Mouse (Mus musculus): ENCODE measurements around the gene Rtel1.

Gene Rtel1

DNA sequence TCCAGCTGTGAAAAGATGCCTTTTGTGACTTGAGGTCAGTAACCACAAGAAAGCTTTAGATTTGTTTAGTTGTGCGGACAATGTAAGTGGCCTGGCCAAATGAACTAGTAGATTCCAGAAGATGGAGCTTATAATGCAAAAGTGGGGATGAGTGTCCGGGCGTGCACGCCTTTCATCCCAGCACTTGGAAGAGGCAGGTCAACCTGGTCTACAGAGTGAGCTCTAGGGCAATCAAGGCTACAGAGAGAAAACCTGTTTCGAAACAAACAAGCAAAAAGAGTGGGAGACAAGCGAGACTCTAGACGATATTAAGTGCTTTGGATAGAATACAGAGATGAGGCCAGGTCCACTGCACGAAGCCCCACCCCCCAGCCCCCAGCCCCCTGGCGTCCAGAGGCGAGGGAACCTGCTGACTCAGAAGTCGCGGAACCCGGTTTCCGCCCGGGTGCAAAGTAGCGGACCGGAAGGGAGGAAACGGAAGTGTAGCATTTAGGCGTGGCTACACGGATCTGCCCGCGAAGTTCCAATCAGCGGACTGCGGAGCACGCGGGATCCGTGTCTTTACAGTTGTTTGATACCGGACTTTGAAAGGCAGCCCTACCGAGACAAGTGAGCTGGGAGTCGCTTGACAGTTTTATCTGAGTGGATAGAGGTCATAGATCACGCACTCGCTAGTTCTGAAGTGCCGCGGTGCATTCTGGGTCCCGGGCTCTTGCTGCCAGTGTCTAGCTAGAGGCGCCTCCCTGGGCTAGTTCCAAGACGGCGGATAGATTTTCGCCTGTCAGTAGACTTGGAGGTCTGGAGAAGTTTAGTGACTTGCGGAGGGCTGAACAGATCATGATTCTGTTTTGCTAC lies at the start of gene Rtel1:
Gene Rtel1, plus strand, starts transcription at position 492 of the 855 bp plus-strand sequence.
- DNase-seq (ENCODE audit: inconsistent age in 2 of 2, low spot score in 1 of 2) = peak; percentile 83 to 95

- no peak for DNase-seq (ENCODE audit: inconsistent age in 2 of 2, low spot score in 1 of 2)
Measured at GRCm38 (mm10) chr2:181272092-181272491, 47.4 kb upstream of the Rtel1 start.

GRCm38 (mm10) chr2:181273829-181274228 lies 45.7 kb upstream of the Rtel1 start:
- DNase-seq (ENCODE audit: inconsistent age in 2 of 2, low spot score in 1 of 2) = no peak

GRCm38 (mm10) chr2:181274639-181275038 lies 44.9 kb upstream of the Rtel1 start:
- DNase-seq (ENCODE audit: inconsistent age in 2 of 2, low spot score in 1 of 2) = no peak

- DNase-seq (ENCODE audit: inconsistent age in 2 of 2, low spot score in 1 of 2) = peak; percentile 40 to 82
Measured at GRCm38 (mm10) chr2:181276766-181277165, 42.8 kb upstream of the Rtel1 start.

DNA sequence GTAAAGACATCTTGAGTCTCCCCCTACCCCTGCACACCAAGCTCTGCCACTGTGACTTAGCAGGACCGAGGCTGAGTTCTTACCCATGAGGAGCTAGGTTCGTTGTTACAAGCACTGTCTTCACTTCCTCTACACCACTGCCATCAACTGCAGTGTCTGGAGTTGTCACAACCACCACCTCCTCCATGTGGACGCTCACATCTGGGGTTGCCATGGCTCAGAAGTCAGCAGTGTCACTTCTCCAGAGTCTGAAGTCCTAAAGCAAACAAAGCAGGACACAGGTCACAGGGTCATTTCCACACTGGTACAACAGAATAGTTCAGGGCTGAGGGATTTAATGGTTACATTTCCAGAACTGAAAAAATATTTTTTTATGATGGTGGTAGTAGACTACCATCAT lies 41.7 kb upstream of the Rtel1 start:
- no peak for DNase-seq (ENCODE audit: inconsistent age in 2 of 2, low spot score in 1 of 2)

DNA sequence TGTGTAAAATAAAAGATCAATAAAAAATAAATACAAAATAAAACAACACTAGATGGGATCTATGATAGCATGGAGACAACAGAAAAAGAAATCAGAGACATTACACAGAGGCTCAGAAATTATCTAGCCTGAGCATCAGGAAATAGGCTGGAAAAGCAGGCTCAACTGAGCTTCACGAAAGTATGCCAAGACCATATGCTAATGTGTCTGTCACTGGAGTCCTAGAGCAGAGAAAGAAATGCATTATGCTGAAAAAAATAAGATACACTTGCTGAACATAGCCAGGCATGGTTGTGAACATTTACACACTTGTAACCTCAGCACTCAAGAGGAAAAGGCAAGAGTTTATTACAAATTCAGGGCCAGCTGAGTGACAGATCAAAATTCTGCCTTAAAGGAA lies 39.6 kb upstream of the Rtel1 start:
- DNase-seq (ENCODE audit: inconsistent age in 2 of 2, low spot score in 1 of 2) = no peak

GRCm38 (mm10) chr2:181286629-181287337 lies 32.8 kb upstream of the Rtel1 start:
- DNase-seq (ENCODE audit: inconsistent age in 2 of 2, low spot score in 1 of 2) = peak in 1 of 2 experiments; percentile 49

GRCm38 (mm10) chr2:181287338-181287957 lies 32.1 kb upstream of the Rtel1 start:
- peak; percentile 88 to 95 for DNase-seq (ENCODE audit: inconsistent age in 2 of 2, low spot score in 1 of 2)

GRCm38 (mm10) chr2:181287958-181288350 lies 31.6 kb upstream of the Rtel1 start, which contains the start of gene Gmeb2:
Gene Gmeb2 (minus strand): TSS chr2:181288035.
- peak; percentile 96 to 97 for DNase-seq (ENCODE audit: inconsistent age in 2 of 2, low spot score in 1 of 2)

- peak in 1 of 2 experiments; percentile 54 for DNase-seq (ENCODE audit: inconsistent age in 2 of 2, low spot score in 1 of 2)
Measured at GRCm38 (mm10) chr2:181288691-181289090, 30.8 kb upstream of the Rtel1 start.

DNA sequence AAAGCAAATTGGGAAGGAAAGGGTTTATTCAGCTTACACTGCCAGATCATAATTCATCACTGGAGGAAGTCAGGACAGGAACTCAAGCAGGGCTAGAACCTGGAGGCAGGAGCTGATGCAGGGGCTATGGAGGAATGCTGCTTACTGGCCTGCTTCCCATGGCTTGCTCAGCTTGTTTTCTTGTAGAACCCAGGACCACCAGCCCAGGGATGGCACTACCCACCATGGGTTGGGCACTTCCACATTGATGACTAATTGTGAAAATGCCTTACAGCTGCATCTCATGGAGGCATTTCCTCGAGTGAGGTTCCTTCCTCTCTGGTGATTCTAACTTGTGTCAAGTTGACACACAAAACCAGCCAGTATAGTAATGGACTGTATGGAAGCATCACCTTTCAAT lies 28.6 kb upstream of the Rtel1 start:
- DNase-seq (ENCODE audit: inconsistent age in 2 of 2, low spot score in 1 of 2) = no peak

DNA sequence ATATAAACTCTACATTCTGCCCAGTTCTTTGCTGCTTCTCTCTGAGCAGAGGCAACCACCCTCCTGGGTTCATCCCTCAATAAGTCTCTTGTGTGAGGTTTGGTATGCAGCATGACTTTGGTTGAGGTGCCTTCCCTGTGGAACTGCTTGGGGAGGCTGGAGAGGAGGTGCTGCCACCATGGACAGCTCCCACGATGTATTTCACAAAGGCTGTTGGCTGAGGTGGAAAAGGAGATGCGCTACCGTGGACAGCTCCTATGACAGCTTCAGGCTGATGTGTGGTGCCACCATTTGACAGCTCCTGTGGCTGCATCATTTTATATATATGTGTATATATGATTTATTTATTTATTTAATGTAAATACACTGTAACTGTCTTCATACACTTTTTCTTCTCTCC lies 17.5 kb upstream of the Rtel1 start:
- no peak for DNase-seq (ENCODE audit: inconsistent age in 2 of 2, low spot score in 1 of 2)

DNA sequence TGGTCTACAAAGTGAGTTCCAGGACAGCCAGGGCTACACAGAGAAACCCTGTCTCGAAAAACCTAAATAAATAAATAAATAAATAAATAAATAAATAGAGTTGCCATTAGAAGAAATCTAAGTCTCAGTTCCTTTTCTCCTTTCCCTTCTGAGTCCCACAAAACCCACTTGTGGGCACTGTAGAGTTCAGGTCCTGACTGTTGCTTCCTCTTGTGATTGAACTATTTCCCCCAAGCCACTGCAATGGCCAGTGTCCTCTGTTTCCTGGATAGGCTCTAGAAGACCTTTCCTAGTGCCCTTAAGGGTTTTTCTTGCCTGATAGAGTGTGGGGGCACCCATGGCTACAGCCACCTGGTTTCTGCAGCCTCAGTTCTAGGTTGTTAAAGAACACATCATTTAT lies 14.6 kb upstream of the Rtel1 start:
- DNase-seq (ENCODE audit: inconsistent age in 2 of 2, low spot score in 1 of 2) = no peak

DNA sequence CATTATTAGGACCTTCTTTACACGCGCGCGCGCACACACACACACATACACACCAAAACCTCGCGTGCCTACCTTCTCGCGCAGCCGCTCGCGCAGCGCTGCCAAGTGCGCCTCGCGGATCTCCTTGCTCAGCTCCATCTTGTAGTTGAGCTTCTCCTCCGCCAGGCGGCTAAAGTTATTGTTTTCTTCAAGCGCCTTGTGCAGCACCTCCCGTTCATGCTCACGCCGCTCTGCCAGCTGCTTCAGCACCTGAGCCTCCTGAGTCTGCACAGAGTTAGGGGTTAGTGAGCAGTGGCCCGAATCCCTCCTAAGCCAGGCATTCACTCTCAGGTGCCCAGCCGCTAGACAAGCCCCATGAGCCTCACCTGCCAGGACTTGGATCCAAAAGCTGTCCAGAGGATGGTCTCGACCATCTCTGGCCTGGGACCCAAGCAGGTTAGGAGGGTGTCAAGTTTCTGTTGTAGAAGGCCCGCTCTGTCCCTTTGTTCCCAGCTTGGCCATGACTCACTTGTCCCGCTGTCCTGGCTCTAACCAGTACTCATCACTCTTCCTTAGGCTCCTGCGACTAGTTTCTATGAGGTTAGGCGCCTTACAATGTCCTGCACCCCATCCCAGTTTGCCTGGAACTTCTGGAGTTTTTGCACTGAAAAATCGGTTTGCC lies 12.3 kb upstream of the Rtel1 start:
- DNase-seq (ENCODE audit: inconsistent age in 2 of 2, low spot score in 1 of 2) = peak; percentile 34 to 67

DNA sequence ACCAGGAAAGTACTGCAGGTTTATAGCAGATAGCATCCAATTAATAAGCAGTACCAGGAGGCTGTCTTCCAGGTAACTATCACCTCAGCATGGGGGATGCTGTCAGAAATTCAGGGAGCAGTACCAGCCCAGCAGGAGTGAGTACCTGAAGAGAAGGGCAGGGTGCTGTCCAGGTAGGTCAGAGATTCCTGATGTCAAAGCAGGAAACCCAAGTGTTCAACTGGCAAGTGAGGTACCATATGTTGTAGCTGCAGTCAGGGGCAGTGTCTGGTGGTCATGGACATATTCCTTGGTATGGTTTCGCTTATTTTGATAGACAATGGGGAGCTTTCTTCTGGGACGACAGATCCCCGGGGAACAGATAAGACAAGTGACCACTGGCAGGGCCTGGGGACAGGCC lies 7.1 kb upstream of the Rtel1 start:
- no peak for DNase-seq (ENCODE audit: inconsistent age in 2 of 2, low spot score in 1 of 2)

GRCm38 (mm10) chr2:181313006-181313343 lies 6.6 kb upstream of the Rtel1 start:
- DNase-seq (ENCODE audit: inconsistent age in 2 of 2, low spot score in 1 of 2) = no peak

- peak in 1 of 2 experiments; percentile 29 for DNase-seq (ENCODE audit: inconsistent age in 2 of 2, low spot score in 1 of 2)
Measured at GRCm38 (mm10) chr2:181313344-181314079, 6.0 kb upstream of the Rtel1 start.

DNA sequence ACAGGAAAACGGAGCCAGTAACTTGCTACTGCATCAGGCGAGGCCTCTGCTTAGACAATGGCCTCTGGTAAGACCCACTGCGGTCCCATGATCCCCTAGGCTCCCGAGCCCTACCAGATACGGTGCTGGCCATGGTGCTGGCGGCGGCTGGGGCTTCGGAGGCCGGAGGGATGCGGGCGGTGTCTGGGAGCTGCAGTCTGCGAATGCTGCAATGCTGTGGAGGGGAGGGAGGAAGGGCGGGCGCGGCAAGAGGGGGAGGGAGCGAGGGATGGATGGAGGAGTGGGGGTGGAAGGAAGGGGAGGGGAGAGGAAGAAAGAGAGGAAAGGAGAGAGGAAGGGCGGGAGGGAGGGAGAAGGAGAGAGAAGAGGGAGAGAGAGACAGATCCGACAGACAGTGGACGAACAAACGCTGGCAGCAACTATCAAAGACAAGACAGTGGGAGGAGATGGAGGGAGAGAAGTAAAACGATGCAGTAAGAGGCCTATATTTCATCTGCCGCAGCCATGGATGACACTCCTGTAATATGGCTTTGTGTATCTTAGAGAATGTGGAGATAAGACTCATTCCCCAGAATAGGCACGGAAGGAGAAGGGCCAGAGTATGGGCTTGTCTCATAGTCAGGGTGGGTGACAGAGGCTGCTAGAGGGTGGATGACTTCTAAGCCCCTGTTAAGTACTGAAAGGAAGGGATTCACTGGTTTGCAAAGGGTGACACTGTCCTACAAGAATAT lies 5.3 kb upstream of the Rtel1 start, which contains the start of gene Stmn3:
Gene Stmn3, minus strand, starts transcription at position 421 of the 731 bp plus-strand sequence.
- peak; percentile 49 to 77 for DNase-seq (ENCODE audit: inconsistent age in 2 of 2, low spot score in 1 of 2)

DNA sequence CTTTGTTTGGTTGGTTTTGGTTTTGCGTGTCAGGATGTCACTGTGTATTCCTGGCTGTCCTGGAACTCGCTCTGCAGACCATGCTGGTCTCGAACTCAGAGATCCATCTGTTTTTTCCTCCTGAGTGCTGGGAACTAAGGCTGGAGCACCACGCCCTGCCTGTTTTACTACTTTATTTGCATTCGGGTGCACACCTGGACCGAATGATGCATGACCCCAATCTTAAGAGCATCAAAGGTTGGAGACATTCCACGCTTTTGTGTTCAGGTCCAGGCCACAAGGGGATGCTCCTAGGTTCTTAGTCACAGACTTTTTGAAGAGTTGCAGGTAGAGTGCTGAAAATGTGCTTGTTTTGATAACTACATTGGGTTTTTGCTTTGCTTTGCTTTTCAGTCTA lies 562 bp downstream of the Rtel1 start:
- DNase-seq (ENCODE audit: inconsistent age in 2 of 2, low spot score in 1 of 2) = no peak

Measured in adrenal gland, adult (tissue).